Mouse (Mus musculus): ENCODE data around the gene Phf5a. TPM values are rescaled to one million over a fixed set of nuclear protein-coding genes. Genes with fewer than 3 reads are reported as not detected.

Phf5a gene
- total RNA-seq, 2 experiments from 2014 or later: 51.7 to 56.0 TPM

- intact Hi-C loops (cut with DNase I): no loop called here
- no peak for DNase-seq
These were observed 20.3 kb downstream of the Phf5a start for GRCm38 (mm10) chr15:81851375-81851774.

GRCm38 (mm10) chr15:81850718-81851117, 21.0 kb downstream of the Phf5a start:
- intact Hi-C loops (cut with DNase I): no loop called here
- DNase-seq: no peak

- intact Hi-C loops (cut with DNase I): no loop called here
- DNase-seq: no peak
These were observed 22.6 kb downstream of the Phf5a start for GRCm38 (mm10) chr15:81849104-81849503.

- peak; percentile 64 to 75 for DNase-seq
- intact Hi-C loops (cut with DNase I): no loop called here
These were observed 23.4 kb downstream of the Phf5a start for GRCm38 (mm10) chr15:81848301-81848700.

- DNase-seq: no peak
- intact Hi-C loops (cut with DNase I): no loop called here
These were observed 23.9 kb downstream of the Phf5a start for GRCm38 (mm10) chr15:81847861-81848260.

GRCm38 (mm10) chr15:81847161-81847560, 24.6 kb downstream of the Phf5a start:
- intact Hi-C loops (cut with DNase I): no loop called here
- DNase-seq: no peak

GRCm38 (mm10) chr15:81846755-81847154, 25.0 kb downstream of the Phf5a start:
- intact Hi-C loops (cut with DNase I): no loop called here
- DNase-seq: no peak

- intact Hi-C loops (cut with DNase I): no loop called here
These were observed 26.0 kb downstream of the Phf5a start for GRCm38 (mm10) chr15:81845724-81846123.

GRCm38 (mm10) chr15:81845033-81845625, 26.6 kb downstream of the Phf5a start:
- no peak for DNase-seq
- intact Hi-C loops (cut with DNase I): no loop called here

More at GRCm38 (mm10) chr15:81845724-81846123, 26.0 kb downstream of the Phf5a start:
- DNase-seq: peak; percentile 74 to 78

- intact Hi-C loops (cut with DNase I): no loop called here
- DNase-seq: no peak
These were observed 29.4 kb downstream of the Phf5a start for GRCm38 (mm10) chr15:81842275-81842674.

GRCm38 (mm10) chr15:81840306-81840705, 31.4 kb downstream of the Phf5a start:
- intact Hi-C loops (cut with DNase I): no loop called here

GRCm38 (mm10) chr15:81839634-81840033, 32.1 kb downstream of the Phf5a start:
- intact Hi-C loops (cut with DNase I): loop anchor here (1.0 kb wide), 1 partner anchor 18 kb away; no protein-coding TSS in a partner anchor

More at GRCm38 (mm10) chr15:81840306-81840705, 31.4 kb downstream of the Phf5a start:
- no peak for DNase-seq

GRCm38 (mm10) chr15:81838554-81839235, 33.0 kb downstream of the Phf5a start:
- intact Hi-C loops (cut with DNase I): loop anchor here (1.0 kb wide), 1 partner anchor 19 kb away; no protein-coding TSS in a partner anchor
- peak; percentile 70 to 71 for DNase-seq

More at GRCm38 (mm10) chr15:81839634-81840033, 32.1 kb downstream of the Phf5a start:
- peak; percentile 94 to 97 for DNase-seq

GRCm38 (mm10) chr15:81836966-81837920, 34.5 kb downstream of the Phf5a start:
- intact Hi-C loops (cut with DNase I): no loop called here

GRCm38 (mm10) chr15:81836124-81836821, 35.4 kb downstream of the Phf5a start:
- DNase-seq: peak; percentile 94 to 95
- intact Hi-C loops (cut with DNase I): no loop called here

More at GRCm38 (mm10) chr15:81836966-81837920, 34.5 kb downstream of the Phf5a start:
- DNase-seq: no peak

- intact Hi-C loops (cut with DNase I): no loop called here
- no peak for DNase-seq
These were observed 36.5 kb downstream of the Phf5a start for GRCm38 (mm10) chr15:81835007-81835880.

- peak; percentile 77 to 88 for DNase-seq
- intact Hi-C loops (cut with DNase I): loop anchor here (5.0 kb wide), 2 partner anchors 38 to 153 kb away; partner anchors contain the start of genes Aco2, Phf5a and Xrcc6
These were observed 37.4 kb downstream of the Phf5a start for GRCm38 (mm10) chr15:81834171-81834841.

GRCm38 (mm10) chr15:81833481-81833880, 38.2 kb downstream of the Phf5a start:
- intact Hi-C loops (cut with DNase I): loop anchor here (5.0 kb wide), 2 partner anchors 39 to 154 kb away; partner anchors contain the start of genes Aco2, Phf5a and Xrcc6
- DNase-seq: no peak

Measured in heart, postnatal 10 days (tissue).